Mouse (Mus musculus) midbrain, postnatal 0 days (tissue): ENCODE results near the gene Prr12. TPM values are rescaled to one million over a fixed set of nuclear protein-coding genes. Genes with fewer than 3 reads are reported as not detected.
A peak's percentile ranks its signal among the peaks of the same experiment; 100 is the strongest.

Source experiments
- ATAC-seq: fragments of 200-750 bp; cut with Nextera tagmentation; 2 replicates; pipeline ENCODE4 v1.8.0; 2017; ENCODE audit warnings: moderate number of reproducible peaks, mild to moderate bottlenecking, moderate TSS enrichment, moderate library complexity; ENCODE audit not compliant: low FRiP score
- DNase-seq: peaks from one replicate; pipeline ENCODE4 v3.0.0-alpha.2; 2015; ENCODE audit warnings: low spot score
- H3K27ac ChIP-seq: fragments of 300-500 bp; sonication (generic); 2 replicates; pipeline ENCODE4 v1.5.1; 2014; ENCODE audit warnings: low read depth, mild to moderate bottlenecking, low read length, mixed read lengths
- H3K27me3 ChIP-seq: fragments of 300-500 bp; sonication (generic); 2 replicates; pipeline ENCODE4 v1.6.1; 2014; ENCODE audit warnings: low read length, control low read depth, mixed read lengths; ENCODE audit not compliant: insufficient read depth
- H3K36me3 ChIP-seq: fragments of 300-500 bp; sonication (generic); 2 replicates; pipeline ENCODE4 v1.6.1; 2014; ENCODE audit warnings: low read length, control low read depth, mixed read lengths; ENCODE audit not compliant: insufficient read depth
- H3K4me1 ChIP-seq: fragments of 300-500 bp; sonication (generic); 2 replicates; pipeline ENCODE4 v1.6.1; 2014; ENCODE audit warnings: mild to moderate bottlenecking, control low read depth, antibody characterized with exemption, low read length, mixed read lengths; ENCODE audit not compliant: insufficient read depth
- H3K4me2 ChIP-seq: fragments of 300-500 bp; sonication (generic); 2 replicates; pipeline ENCODE4 v1.6.1; 2014; ENCODE audit warnings: low read depth, mild to moderate bottlenecking, low read length, mixed read lengths; ENCODE audit not compliant: poor library complexity, severe bottlenecking
- H3K4me3 ChIP-seq: fragments of 300-500 bp; sonication (generic); 2 replicates; pipeline ENCODE4 v1.5.1; 2014; ENCODE audit warnings: low read depth, mild to moderate bottlenecking, low read length, moderate library complexity
- H3K9ac ChIP-seq: fragments of 300-500 bp; sonication (generic); replicated peaks from 2 replicates; pipeline ENCODE4 v1.6.1; 2014; ENCODE audit warnings: mild to moderate bottlenecking, low read length, moderate library complexity, mixed read lengths; ENCODE audit not compliant: poor library complexity, severe bottlenecking
- H3K9me3 ChIP-seq: fragments of 300-500 bp; sonication (generic); 2 replicates; pipeline ENCODE4 v1.6.1; 2016; ENCODE audit warnings: low read length, control low read depth
- CTCF ChIP-seq: IDR thresholded peaks from 2 replicates; pipeline ENCODE4 v1.5.1; 2016; ENCODE audit warnings: antibody characterized with exemption, mild to moderate bottlenecking
- WGBS: fragments of 180-500 bp; shearing (Covaris S2); extraction: QIAGEN DNeasy Blood & Tissue Kit; methylation state at CpG from one replicate; pipeline ENCODE4 v1.1.7; 2014; 5-methylcytosine and 5-hydroxymethylcytosine counted together
- polyA plus RNA-seq: library from polyadenylated mRNA; unstranded; fragments of >200 nt; fragmentation: Nextera tagmentation; extraction: Ambion mirVana; gene quantifications from 2 replicates; pipeline ENCODE4 v1.2.1, GENCODE M21; 2015
- total RNA-seq: library from RNA; depleted of rRNA; stranded (reverse); fragments of >200 nt; gene quantifications from 2 replicates; pipeline ENCODE4 v1.2.3, GENCODE M21; 2014

Gene Prr12
- total and polyA plus RNA-seq, 2 experiments from 2014 or later, result 8.8 to 17.9 TPM

DNA sequence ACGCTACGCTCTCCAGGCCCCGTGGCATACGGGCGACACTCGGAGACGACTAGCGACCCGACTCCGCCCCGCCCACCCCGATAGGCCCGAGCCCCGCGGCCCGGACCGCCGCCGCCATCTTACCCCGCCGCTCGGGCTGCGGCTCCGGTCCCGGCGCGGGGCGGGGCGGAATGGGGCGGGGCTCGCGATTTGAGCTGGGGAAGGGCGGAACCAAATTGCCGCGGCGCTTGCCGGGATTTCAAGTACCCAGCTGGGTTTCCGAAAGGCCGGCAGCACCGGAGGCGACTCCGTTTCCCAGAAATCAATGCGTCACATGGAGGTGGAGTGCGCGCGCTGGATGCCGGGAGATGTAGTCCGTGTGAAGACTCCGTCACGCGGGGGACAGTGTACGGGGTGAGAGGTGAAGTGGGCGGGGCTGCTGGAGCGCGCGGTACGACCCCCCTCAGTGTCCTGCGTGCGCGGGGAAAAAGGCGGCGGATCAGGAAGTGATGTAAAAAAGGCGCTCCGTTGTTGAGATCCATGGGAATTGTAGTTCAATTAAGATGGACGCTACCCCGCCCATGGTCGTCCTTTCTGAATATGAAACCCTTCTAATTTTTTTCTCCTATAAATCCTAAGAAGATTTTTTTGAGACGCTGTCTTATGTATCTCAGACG lies 36.6 kb downstream of the Prr12 start, which contains the start of gene Scaf1:
Gene Scaf1, minus strand, starts transcription at position 407 of the 656 bp plus-strand sequence.
- H3K4me2 ChIP-seq, result peak within 1 kb of the TSS; percentile 93
- peak within 1 kb of the TSS; percentile 80 for H3K27ac ChIP-seq
- no peaks in the 10 kb centered on the region for H3K9me3 ChIP-seq
- WGBS, result 1% methylated on average over 66 of the region's 69 CpGs
- peaks cover 23% of the 10 kb centered on the region for H3K36me3 ChIP-seq
- H3K4me3 ChIP-seq, result peak within 1 kb of the TSS; percentile 84
- H3K4me1 ChIP-seq, result peaks cover 10% of the 10 kb centered on the region; the same call in 1 of the 2 replicates
- H3K9ac ChIP-seq, result peak within 1 kb of the TSS; percentile 96
- peak; percentile 96 for ATAC-seq
- no peaks in the 10 kb centered on the region for H3K27me3 ChIP-seq
- TF ChIP-seq CTCF, result no peak
- peak; percentile 100 for DNase-seq

DNA sequence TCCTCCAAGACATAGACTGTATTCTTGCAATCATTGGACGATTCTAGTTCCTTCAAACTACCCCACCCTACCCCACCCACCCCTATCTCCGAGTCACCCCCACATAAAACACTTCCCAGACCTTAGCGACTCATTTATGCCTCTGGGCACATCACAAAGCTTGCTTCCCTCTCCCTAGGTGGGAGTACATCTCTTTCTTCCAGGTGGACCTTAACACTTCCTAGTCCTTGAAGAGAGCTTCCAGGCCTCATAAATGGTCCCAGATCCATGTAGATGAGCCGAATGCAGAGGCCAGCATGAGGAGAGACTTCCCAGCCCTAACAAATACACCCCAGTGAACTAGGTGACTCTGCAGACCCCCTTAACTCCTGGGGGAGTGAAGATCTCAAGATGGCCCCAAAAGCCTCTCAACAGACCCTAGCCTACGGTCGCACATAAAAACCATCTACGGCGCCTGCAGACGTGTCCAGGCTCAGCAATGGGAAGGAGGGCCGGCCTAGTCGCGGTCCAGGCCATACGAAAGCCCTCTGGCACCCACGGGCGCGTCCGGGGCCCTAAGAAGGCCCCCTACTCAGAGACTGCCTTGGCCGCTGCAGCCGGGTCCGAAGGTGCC lies 37.2 kb downstream of the Prr12 start:
- Histone ChIP-seq H3K4me2 (peak overlapping the region; percentile 66), H3K36me3 (peaks cover 24% of the 10 kb centered on the region), H3K27me3 (no peaks in the 10 kb centered on the region), H3K27ac (peak overlapping the region; percentile 80), H3K9me3 (no peaks in the 10 kb centered on the region), H3K4me3 (peak overlapping the region; percentile 84), H3K4me1 (peaks cover 10% of the 10 kb centered on the region; the same call in 1 of the 2 replicates), H3K9ac (peak overlapping the region; percentile 96)
- 3% methylated on average over 12 of the region's 20 CpGs for WGBS
- DNase-seq, result no peak
- TF ChIP-seq CTCF, result no peak
- ATAC-seq, result no peak

- Histone ChIP-seq H3K27ac (no peak overlapping the region), H3K27me3 (no peaks in the 10 kb centered on the region), H3K9ac (no peak overlapping the region), H3K4me2 (no peak overlapping the region), H3K36me3 (peaks cover 34% of the 10 kb centered on the region), H3K4me1 (peaks cover 10% of the 10 kb centered on the region; the same call in 1 of the 2 replicates), H3K4me3 (no peak overlapping the region), H3K9me3 (no peaks in the 10 kb centered on the region)
- no peak for TF ChIP-seq CTCF
- WGBS, result 92% methylated on average over 3 of the region's 3 CpGs
- DNase-seq, result no peak
- no peak for ATAC-seq
Observed at GRCm38 (mm10) chr7:45014096-45014451, 38.6 kb downstream of the Prr12 start.

- H3K27ac ChIP-seq, result no peak overlapping the region
- no peak overlapping the region for H3K4me3 ChIP-seq
- ATAC-seq, result no peak
- H3K9me3 ChIP-seq, result no peaks in the 10 kb centered on the region
- no peak for TF ChIP-seq CTCF
- H3K4me1 ChIP-seq, result peaks cover 10% of the 10 kb centered on the region; the same call in 1 of the 2 replicates
- no peak overlapping the region for H3K9ac ChIP-seq
- H3K4me2 ChIP-seq, result no peak overlapping the region
- H3K36me3 ChIP-seq, result peaks cover 39% of the 10 kb centered on the region
- DNase-seq, result no peak
- H3K27me3 ChIP-seq, result no peaks in the 10 kb centered on the region
- 94% methylated on average over 16 of the region's 16 CpGs for WGBS
Observed at GRCm38 (mm10) chr7:45013366-45014095, 39.1 kb downstream of the Prr12 start.

GRCm38 (mm10) chr7:45012824-45013223 lies 39.9 kb downstream of the Prr12 start:
- no peak overlapping the region for H3K4me2 ChIP-seq
- H3K9ac ChIP-seq, result no peak overlapping the region
- ATAC-seq (no peak), DNase-seq (no peak)
- H3K27me3 ChIP-seq, result no peaks in the 10 kb centered on the region
- H3K4me1 ChIP-seq, result peaks cover 10% of the 10 kb centered on the region; the same call in 1 of the 2 replicates
- WGBS, result 89% methylated on average over 4 of the region's 4 CpGs
- H3K27ac ChIP-seq, result no peak overlapping the region
- no peaks in the 10 kb centered on the region for H3K9me3 ChIP-seq
- peaks cover 46% of the 10 kb centered on the region for H3K36me3 ChIP-seq
- no peak overlapping the region for H3K4me3 ChIP-seq
- no peak for TF ChIP-seq CTCF

- WGBS, result 98% methylated on average over 6 of the region's 6 CpGs
- Histone ChIP-seq H3K27ac (no peak overlapping the region), H3K4me1 (peaks cover 9% of the 10 kb centered on the region; the same call in 1 of the 2 replicates), H3K9me3 (no peaks in the 10 kb centered on the region), H3K36me3 (peaks cover 54% of the 10 kb centered on the region), H3K27me3 (no peaks in the 10 kb centered on the region), H3K4me2 (no peak overlapping the region), H3K4me3 (no peak overlapping the region), H3K9ac (no peak overlapping the region)
- no peak for TF ChIP-seq CTCF
- no peak for ATAC-seq
- no peak for DNase-seq
Observed at GRCm38 (mm10) chr7:45012011-45012410, 40.7 kb downstream of the Prr12 start.
